Mouse (Mus musculus): ENCODE results near the gene Olfr1361. TPM values are rescaled to one million over a fixed set of nuclear protein-coding genes. Genes with fewer than 3 reads are reported as not detected.

Olfr1361 gene
- not detected in 2 replicates for total RNA-seq (2014; rRNA removed)
- not detected in 2 replicates for polyA plus RNA-seq (2015; fragmentation: Nextera tagmentation; extraction: Ambion mirVana)

GRCm38 (mm10) chr13:21663286-21663685, at the start of gene Olfr1361:
Gene Olfr1361 (minus strand): TSS chr13:21663386.
- Histone ChIP-seq H3K4me1 (ENCODE audit: insufficient read depth, low read length) (no peaks in the 10 kb centered on the region), H3K4me2 (ENCODE audit: low read depth, low read length) (no peak within 1 kb of the TSS), H3K27ac (no peak within 1 kb of the TSS), H3K27me3 (ENCODE audit: insufficient read depth, low read length) (no peaks in the 10 kb centered on the region), H3K4me3 (ENCODE audit: low read length) (no peak within 1 kb of the TSS), H3K9ac (replicated peaks; ENCODE audit: low read length) (no peak within 1 kb of the TSS), H3K36me3 (ENCODE audit: insufficient read depth, low read length) (no peaks in the 10 kb centered on the region), H3K9me3 (ENCODE audit: low read length) (no peaks in the 10 kb centered on the region)
- WGBS: 74% methylated on average over 2 of the region's 2 CpGs
- ATAC-seq: no peak
- TF ChIP-seq CTCF (IDR thresholded peaks at IDR 0.05; ENCODE audit: low read depth): no peak
- DNase-seq (ENCODE audit: low spot score): no peak

GRCm38 (mm10) chr13:21711698-21712097, 48.5 kb upstream of the Olfr1361 start:
- DNase-seq (ENCODE audit: low spot score): no peak
- Histone ChIP-seq H3K4me1 (ENCODE audit: insufficient read depth, low read length) (no peaks in the 10 kb centered on the region), H3K27ac (no peak overlapping the region), H3K9ac (replicated peaks; ENCODE audit: low read length) (peak overlapping the region; percentile 46; the same call in 1 of the 2 replicates), H3K9me3 (ENCODE audit: low read length) (no peaks in the 10 kb centered on the region), H3K27me3 (ENCODE audit: insufficient read depth, low read length) (no peaks in the 10 kb centered on the region), H3K36me3 (ENCODE audit: insufficient read depth, low read length) (no peaks in the 10 kb centered on the region), H3K4me2 (ENCODE audit: low read depth, low read length) (peak overlapping the region; percentile 82), H3K4me3 (ENCODE audit: low read length) (peak overlapping the region; percentile 76)
- ATAC-seq: no peak
- TF ChIP-seq CTCF (IDR thresholded peaks at IDR 0.05; ENCODE audit: low read depth): no peak
- 25% methylated on average over 4 of the region's 4 CpGs for WGBS

GRCm38 (mm10) chr13:21710821-21711525, 47.8 kb upstream of the Olfr1361 start:
- Histone ChIP-seq H3K9ac (replicated peaks; ENCODE audit: low read length) (peak overlapping the region; percentile 46), H3K4me2 (ENCODE audit: low read depth, low read length) (peak overlapping the region; percentile 82), H3K9me3 (ENCODE audit: low read length) (no peaks in the 10 kb centered on the region), H3K27ac (no peak overlapping the region), H3K36me3 (ENCODE audit: insufficient read depth, low read length) (no peaks in the 10 kb centered on the region), H3K27me3 (ENCODE audit: insufficient read depth, low read length) (no peaks in the 10 kb centered on the region), H3K4me1 (ENCODE audit: insufficient read depth, low read length) (no peaks in the 10 kb centered on the region), H3K4me3 (ENCODE audit: low read length) (peak overlapping the region; percentile 76)
- 2% methylated on average over 22 of the region's 22 CpGs for WGBS
- TF ChIP-seq CTCF (IDR thresholded peaks at IDR 0.05; ENCODE audit: low read depth): no peak
- DNase-seq (ENCODE audit: low spot score): peak; percentile 84
- peak; percentile 83 for ATAC-seq

GRCm38 (mm10) chr13:21710031-21710711, 47.0 kb upstream of the Olfr1361 start:
- peak; percentile 88 for TF ChIP-seq CTCF (IDR thresholded peaks at IDR 0.05; ENCODE audit: low read depth)
- H3K27me3 ChIP-seq (ENCODE audit: insufficient read depth, low read length): no peaks in the 10 kb centered on the region
- DNase-seq (ENCODE audit: low spot score) (peak; percentile 93), ATAC-seq (peak; percentile 89)
- no peaks in the 10 kb centered on the region for H3K36me3 ChIP-seq (ENCODE audit: insufficient read depth, low read length)
- peak overlapping the region; percentile 86 for H3K27ac ChIP-seq
- no peaks in the 10 kb centered on the region for H3K9me3 ChIP-seq (ENCODE audit: low read length)
- H3K4me3 ChIP-seq (ENCODE audit: low read length): peak overlapping the region; percentile 76
- peak overlapping the region; percentile 63 for H3K9ac ChIP-seq (replicated peaks; ENCODE audit: low read length)
- no peaks in the 10 kb centered on the region for H3K4me1 ChIP-seq (ENCODE audit: insufficient read depth, low read length)
- WGBS: under 1% methylated on average over 32 of the region's 32 CpGs
- peak overlapping the region; percentile 82 for H3K4me2 ChIP-seq (ENCODE audit: low read depth, low read length)

GRCm38 (mm10) chr13:21706669-21707068, 43.5 kb upstream of the Olfr1361 start:
- no peak overlapping the region for H3K9ac ChIP-seq (replicated peaks; ENCODE audit: low read length)
- H3K4me3 ChIP-seq (ENCODE audit: low read length): no peak overlapping the region
- H3K27me3 ChIP-seq (ENCODE audit: insufficient read depth, low read length): no peaks in the 10 kb centered on the region
- H3K4me2 ChIP-seq (ENCODE audit: low read depth, low read length): no peak overlapping the region
- H3K4me1 ChIP-seq (ENCODE audit: insufficient read depth, low read length): no peaks in the 10 kb centered on the region
- TF ChIP-seq CTCF (IDR thresholded peaks at IDR 0.05; ENCODE audit: low read depth): no peak
- DNase-seq (ENCODE audit: low spot score) (no peak), ATAC-seq (no peak)
- no peak overlapping the region for H3K27ac ChIP-seq
- H3K36me3 ChIP-seq (ENCODE audit: insufficient read depth, low read length): no peaks in the 10 kb centered on the region
- WGBS: 70% methylated on average over 4 of the region's 4 CpGs
- no peaks in the 10 kb centered on the region for H3K9me3 ChIP-seq (ENCODE audit: low read length)

GRCm38 (mm10) chr13:21697811-21698210, 34.6 kb upstream of the Olfr1361 start, which contains the start of gene Olfr1359:
Gene Olfr1359 (plus strand): TSS chr13:21698111.
- H3K36me3 ChIP-seq (ENCODE audit: insufficient read depth, low read length): no peaks in the 10 kb centered on the region
- TF ChIP-seq CTCF (IDR thresholded peaks at IDR 0.05; ENCODE audit: low read depth): no peak
- DNase-seq (ENCODE audit: low spot score): no peak

More at GRCm38 (mm10) chr13:21697811-21698210, 34.6 kb upstream of the Olfr1361 start, which contains the start of gene Olfr1359:
- Histone ChIP-seq H3K9ac (replicated peaks; ENCODE audit: low read length) (no peak within 1 kb of the TSS), H3K4me1 (ENCODE audit: insufficient read depth, low read length) (no peaks in the 10 kb centered on the region), H3K4me3 (ENCODE audit: low read length) (no peak within 1 kb of the TSS), H3K27me3 (ENCODE audit: insufficient read depth, low read length) (no peaks in the 10 kb centered on the region), H3K4me2 (ENCODE audit: low read depth, low read length) (no peak within 1 kb of the TSS), H3K9me3 (ENCODE audit: low read length) (no peaks in the 10 kb centered on the region), H3K27ac (no peak within 1 kb of the TSS)
- ATAC-seq: no peak

Data from hindbrain, postnatal 0 days (tissue).